Mouse (Mus musculus): ENCODE results near the gene C8b.

Gene C8b

GRCm38 (mm10) chr4:104766065-104766464 is at the start of gene C8b:
C8b (plus strand) TSS chr4:104766317.
- no peak for DNase-seq (ENCODE audit: extremely low spot score)

GRCm38 (mm10) chr4:104716506-104716905 is 49.6 kb upstream of the C8b start:
- DNase-seq (ENCODE audit: extremely low spot score), result no peak

- DNase-seq (ENCODE audit: extremely low spot score), result no peak
Measured at GRCm38 (mm10) chr4:104718973-104719795, 46.9 kb upstream of the C8b start.

DNA sequence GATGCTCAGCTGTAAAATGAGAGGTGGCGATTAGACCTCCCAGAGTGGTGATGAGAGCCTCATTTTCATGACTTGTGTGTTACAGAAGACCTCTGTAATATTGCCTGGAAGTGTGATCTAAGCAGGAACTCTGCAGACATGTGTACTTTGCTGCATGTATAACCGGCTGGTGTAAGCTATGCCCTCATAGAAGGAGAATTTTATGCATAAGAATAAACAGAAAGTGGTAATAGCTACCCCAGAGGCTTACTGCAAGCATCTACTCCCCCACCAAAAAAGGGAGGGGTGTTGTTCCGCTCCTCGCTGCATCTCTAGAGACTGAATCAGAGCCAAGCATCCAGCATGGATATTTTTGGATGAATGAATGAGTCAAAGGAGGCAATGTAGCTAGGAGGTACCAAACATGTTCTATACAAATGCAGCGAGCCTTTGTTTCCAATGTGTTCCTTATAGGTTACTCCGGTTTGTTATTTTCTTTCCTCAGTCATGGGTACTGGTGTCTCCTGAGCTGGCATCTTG is 42.5 kb upstream of the C8b start:
- DNase-seq (ENCODE audit: extremely low spot score), result no peak

DNA sequence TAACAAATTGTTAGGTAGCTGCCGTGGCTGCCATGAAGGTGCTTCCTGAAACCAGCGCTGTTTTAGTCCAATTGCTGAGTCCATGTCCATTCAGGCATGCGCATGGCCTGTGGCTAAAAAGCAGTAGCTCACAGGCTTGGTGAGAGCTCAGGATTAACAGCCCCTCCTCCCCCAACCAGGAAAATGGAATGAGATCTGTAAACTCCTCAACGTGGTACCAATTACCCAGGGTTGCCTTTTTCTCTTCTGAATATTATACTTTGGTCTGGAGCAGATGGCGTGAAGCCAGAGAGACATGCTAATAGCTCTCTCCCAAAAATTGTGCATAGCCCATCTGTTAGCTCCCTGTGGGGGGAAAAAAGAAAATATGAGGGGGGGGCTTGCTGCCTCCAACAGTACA is 41.9 kb upstream of the C8b start:
- DNase-seq (ENCODE audit: extremely low spot score), result no peak

DNA sequence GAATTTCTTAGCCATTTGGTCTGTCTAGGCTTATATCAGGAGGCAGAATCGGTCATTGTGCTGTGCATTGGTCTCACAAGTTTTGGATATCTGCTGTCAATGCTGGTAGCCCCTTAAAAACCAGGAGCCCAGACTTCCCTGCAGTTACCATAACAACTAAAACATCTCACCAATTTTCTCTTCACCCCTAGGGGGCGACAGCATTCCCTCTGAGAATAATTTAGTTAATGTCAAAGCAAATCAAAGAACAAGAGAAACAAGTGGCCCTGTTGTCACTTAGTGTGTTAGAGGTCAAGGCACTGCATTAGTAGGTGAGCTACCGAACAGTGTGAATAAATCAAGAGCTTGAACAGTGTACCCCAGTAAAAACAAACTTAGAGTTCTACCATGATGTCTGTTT is 40.4 kb upstream of the C8b start:
- no peak for DNase-seq (ENCODE audit: extremely low spot score)

DNA sequence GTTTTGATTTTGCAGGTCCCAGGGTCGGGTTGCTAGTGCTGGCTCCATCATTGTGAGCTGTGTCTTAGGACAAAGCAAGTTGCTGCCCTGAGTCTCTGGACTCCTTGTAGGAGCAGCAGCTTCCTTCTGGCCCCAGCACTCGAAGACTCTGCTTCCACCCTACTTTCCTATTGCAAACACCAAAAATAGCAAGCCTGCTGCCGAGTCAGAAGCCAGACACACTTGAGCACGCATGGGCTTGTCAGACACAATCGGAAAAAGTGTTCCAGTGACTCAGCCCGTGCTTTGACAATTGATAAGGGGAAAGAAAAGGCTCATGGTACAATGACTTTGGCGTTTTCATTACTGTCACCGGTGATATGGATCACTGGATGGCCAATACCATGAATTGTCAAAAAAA is 36.9 kb upstream of the C8b start:
- DNase-seq (ENCODE audit: extremely low spot score), result no peak

- DNase-seq (ENCODE audit: extremely low spot score), result no peak
Measured at GRCm38 (mm10) chr4:104746500-104746899, 19.6 kb upstream of the C8b start.

DNA sequence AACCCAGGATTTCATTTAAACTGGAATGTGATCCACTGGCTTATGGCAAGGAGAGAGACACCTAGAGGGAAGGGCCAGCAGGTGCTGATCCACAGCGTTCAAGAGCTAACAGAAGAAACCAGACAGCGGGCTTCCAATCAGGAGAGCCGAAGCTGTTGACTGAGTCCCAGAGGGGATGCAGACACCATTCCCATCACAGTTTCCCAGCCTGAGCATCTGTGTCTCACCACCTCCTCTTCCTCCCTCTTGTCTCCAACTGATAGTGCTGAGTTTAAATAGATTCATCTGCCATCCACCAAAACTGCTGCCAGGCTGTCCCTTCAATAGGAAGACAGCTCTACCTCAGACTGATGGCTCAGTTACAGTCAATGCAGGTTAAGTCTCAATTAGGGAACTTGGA is 12.0 kb upstream of the C8b start:
- DNase-seq (ENCODE audit: extremely low spot score), result no peak

- DNase-seq (ENCODE audit: extremely low spot score), result no peak
Measured at GRCm38 (mm10) chr4:104760878-104761624, 5.1 kb upstream of the C8b start.

- DNase-seq (ENCODE audit: extremely low spot score), result no peak
Measured at GRCm38 (mm10) chr4:104768190-104768589, 2.1 kb downstream of the C8b start.

DNA sequence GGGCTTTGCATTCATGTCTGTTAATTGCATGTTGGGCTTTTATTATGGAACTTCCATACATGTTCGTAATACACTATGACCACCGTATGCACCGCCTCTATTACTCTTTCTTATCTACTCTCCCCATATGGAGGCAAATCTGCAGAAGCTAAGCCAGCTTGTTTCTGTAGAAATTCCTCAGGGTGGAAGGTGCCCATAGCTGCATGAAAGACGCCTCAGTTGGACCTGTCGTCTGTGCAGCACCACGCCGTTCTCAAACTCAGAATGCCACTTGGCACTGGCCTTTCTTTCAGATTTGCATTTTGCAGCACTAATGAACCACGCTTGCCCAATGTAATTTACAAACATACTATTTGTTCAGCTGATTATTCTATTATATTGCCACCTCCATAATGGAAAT is 3.5 kb downstream of the C8b start:
- DNase-seq (ENCODE audit: extremely low spot score), result no peak

- DNase-seq (ENCODE audit: extremely low spot score), result no peak
Measured at GRCm38 (mm10) chr4:104770331-104770730, 4.2 kb downstream of the C8b start.

- no peak for DNase-seq (ENCODE audit: extremely low spot score)
Measured at GRCm38 (mm10) chr4:104775601-104776000, 9.5 kb downstream of the C8b start.

GRCm38 (mm10) chr4:104779460-104779859 is 13.3 kb downstream of the C8b start:
- DNase-seq (ENCODE audit: extremely low spot score), result no peak

GRCm38 (mm10) chr4:104781441-104781840 is 15.3 kb downstream of the C8b start:
- DNase-seq (ENCODE audit: extremely low spot score), result no peak

DNA sequence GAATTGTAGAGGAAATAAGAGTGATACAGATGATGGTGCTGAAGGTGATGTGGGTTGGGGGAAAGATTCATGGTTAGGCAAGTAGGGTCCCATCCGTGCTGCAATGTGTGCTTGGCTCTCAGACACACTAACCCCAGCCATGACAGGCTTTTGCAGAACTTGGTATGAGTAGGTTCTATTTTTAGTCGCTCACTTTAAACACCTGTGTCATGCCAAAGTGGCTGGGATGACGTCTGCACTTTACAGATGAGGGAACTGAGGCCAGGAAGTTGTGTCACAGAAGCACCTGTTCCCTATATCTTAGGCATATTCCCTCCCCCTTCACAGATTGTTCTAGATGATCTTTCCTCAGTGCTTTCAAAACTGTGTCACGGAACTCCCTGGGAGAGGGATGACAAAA is 16.2 kb downstream of the C8b start:
- DNase-seq (ENCODE audit: extremely low spot score), result no peak

DNA sequence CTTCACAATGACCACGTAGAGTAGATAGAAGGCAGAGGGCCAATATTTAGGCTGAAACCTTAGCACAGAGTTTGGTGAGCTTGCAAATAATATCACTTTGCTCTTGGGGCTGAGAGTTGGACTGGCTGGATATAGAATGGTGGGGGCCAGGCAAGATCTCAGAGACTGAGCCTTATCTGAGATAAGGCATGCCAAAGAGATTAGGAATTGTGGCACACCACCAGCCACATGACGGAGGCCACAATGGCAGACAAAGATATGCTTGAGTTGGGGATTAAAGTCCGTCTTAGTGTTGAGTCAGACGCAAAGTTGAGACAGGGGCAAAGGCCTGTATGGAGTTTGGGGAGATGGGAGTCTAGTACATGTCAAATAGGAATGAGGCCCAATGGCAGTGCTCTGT is 26.0 kb downstream of the C8b start:
- DNase-seq (ENCODE audit: extremely low spot score), result no peak

DNA sequence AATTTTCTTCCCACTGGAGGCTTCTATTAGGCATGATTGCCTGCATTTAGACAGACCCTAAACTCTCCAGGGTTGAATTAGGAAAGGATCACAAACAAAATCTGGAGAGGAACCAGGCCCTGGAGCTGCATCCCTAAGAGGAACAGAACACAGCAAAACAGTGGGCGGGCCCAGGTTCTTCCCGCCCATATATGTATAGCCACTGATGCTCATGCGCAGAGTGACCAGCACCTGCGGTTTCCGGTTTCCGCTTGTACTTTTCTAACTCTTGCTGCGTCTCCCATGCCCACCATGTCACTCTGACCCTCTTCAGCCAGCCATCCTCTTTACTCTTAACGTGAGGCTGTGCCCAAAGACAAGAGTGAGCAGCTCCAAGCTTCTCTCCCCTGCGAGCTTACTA is 32.8 kb downstream of the C8b start:
- no peak for DNase-seq (ENCODE audit: extremely low spot score)

GRCm38 (mm10) chr4:104801625-104802024 is 35.5 kb downstream of the C8b start:
- DNase-seq (ENCODE audit: extremely low spot score), result no peak

GRCm38 (mm10) chr4:104804100-104804499 is 38.0 kb downstream of the C8b start:
- DNase-seq (ENCODE audit: extremely low spot score), result no peak

- no peak for DNase-seq (ENCODE audit: extremely low spot score)
Measured at GRCm38 (mm10) chr4:104805414-104806257, 39.5 kb downstream of the C8b start.
